Mouse (Mus musculus) T-helper 2 cell (primary cell): ENCODE data around the gene Syt17.

Experiments used
- in situ Hi-C: fragments of 300-600 bp; cut with MboI, MseI; formaldehyde crosslinking; loops from one replicate; pipeline ENCODE4 v1.15.1; 2025; ENCODE audit warnings: high pct_unique_total_duplicates

Gene Syt17

DNA sequence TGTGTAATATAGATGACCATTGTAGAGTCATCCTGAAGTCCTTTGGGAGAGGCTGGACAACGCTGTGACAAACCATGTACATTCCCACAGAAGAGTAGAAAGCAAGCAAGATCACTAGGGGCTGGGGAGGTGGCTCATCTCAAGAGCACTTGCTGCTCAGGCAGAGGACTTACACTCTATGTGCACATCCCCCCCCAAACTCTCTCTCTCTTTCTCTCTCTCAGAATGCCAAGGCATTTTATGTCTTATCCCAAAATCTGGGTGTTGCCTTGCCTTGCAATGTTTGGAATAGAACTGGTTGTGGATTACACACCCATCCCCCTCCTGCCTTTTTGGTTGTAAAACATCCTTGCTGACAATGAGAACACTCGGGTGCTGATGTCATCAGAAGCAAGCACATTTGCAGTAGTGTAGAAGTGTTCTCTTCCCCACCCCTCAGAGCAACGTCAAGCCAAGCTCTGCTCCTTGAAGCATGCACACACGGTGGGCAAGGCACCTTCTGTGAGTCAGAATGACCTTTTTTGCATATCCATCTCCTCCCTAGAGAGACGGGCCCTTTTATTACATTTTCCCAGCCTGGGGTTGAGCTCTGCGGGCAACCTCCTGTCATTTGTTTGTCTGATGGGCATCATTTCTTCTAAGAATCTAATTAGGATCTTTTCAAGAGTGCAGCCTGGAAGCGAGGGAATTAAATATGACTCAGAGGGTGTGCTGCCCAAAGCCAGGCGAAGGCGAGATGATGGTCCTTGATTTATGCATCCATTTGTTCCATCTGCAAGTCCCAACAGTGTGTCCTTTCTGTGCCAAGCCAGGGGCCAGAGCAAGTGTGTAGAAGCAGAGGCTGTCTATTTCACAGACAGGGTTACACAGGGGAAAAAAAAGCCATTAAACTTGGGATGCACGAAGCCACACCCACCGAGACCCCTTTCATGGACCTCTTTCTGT is 15.1 kb upstream of the Syt17 start:
- in situ Hi-C loops, result no loop called here

DNA sequence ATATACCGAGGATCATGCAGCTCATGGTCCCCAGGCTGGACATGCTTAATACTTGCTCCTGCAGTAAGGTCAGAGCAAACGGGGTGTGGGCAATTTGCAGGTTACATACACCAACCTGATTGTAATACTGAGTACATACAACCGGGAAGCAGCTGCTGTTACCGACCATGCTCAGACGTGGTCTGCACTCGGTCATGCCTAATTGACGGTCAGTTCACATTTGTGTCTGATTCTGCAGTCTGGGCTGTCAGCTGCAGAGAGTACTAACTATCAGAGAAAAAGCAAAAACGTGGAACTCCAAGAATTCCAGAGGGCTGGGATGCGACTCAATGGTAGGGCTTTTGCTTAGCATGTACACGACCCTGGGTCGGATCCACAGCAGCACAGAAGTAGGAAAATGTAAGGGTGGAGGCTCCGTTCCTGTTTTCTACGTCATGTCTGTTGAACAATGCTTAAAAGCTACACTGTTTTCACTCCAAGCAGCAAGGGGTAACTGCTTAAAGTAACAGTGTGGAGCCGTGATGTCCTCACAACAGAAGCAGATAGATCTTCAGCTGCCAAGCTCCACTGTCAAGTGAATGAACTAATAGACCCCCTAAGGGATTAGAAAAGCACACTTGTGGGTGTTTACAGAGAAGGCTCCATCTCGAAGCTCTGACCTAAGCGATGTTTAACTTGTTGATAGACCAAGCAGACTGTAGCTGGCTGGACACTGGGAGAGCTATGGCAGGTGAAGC is 13.5 kb upstream of the Syt17 start:
- in situ Hi-C loops, result no loop called here

DNA sequence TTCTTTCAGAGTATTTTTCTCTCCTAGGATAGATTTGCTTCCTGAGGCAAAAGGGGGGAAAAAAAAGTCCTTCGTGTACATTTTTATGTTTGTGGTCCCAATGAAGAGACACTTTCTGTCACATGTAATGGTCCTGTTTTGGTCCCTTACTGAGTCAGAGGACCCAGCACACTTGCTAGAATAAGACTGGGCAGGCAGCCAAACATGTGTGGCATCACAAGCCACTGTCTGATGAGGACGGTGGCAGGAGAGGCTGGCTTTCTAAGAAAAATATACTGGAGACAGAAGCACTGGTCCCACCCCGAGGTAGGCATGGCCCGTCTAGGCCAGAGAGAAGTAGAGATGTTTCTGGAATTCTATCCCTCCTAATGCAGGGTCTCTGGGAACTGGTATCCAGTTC is 5.7 kb upstream of the Syt17 start:
- in situ Hi-C loops, result no loop called here

DNA sequence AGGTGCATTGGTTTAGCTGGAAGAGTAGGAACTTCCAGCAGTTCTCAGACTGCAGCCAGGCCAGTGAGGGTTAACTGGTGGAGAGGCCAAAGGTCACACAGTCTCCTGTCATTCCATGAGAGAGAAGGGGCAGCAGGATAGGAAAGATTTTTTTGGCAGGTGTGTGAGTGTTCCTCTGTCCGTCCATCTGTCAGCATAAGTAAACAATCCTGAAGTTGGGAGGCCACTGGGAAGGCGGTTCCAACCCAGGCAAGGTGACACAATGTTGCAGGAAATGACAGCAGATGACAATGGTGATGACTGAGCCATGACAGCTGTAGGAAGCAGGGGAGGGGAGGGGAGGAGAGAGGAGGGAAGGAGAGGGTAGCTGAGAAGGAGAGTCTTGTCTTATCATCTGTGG is 4.9 kb upstream of the Syt17 start:
- in situ Hi-C loops, result no loop called here

DNA sequence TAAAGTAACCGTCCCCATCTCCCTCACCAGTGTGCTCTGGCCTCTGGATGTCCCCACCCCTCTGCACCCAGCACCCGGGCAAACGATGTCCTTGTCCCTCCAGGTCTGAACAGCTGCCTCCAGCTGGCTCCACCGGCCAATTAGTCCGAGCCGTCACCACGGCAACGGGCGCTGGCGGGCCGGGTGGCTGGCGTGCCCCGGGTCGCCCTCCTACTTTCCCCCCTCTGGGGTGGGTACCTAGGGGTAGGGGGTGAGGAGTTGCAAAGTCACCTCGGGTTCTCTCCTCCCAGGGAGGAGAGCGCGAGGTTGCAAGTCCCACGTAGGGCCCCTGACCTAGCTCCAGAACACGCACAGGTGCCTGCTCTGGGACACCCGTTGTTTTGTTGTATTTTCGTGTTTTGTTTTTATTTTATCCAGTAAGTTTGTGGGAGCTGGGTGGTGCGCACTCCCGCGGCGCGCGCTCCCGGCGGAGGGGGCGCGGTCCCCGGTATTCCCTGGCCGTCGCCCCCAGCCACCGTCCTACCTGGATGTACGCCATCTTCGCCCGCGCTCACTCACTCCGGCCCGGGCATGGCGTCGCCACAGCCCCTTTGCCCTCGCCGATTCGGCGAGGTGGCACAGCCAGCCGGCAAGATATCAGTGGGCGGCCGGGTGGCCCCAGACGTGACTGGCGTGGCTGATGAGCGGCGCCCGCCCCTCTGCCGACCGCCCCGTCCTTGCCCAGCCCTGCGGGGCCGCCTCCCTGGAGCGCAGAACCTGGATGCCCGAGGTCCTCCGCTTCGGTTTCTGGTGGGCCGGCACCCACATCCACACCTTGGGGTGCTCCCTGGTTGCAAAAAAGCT is 510 bp downstream of the Syt17 start:
- in situ Hi-C loops, result no loop called here

DNA sequence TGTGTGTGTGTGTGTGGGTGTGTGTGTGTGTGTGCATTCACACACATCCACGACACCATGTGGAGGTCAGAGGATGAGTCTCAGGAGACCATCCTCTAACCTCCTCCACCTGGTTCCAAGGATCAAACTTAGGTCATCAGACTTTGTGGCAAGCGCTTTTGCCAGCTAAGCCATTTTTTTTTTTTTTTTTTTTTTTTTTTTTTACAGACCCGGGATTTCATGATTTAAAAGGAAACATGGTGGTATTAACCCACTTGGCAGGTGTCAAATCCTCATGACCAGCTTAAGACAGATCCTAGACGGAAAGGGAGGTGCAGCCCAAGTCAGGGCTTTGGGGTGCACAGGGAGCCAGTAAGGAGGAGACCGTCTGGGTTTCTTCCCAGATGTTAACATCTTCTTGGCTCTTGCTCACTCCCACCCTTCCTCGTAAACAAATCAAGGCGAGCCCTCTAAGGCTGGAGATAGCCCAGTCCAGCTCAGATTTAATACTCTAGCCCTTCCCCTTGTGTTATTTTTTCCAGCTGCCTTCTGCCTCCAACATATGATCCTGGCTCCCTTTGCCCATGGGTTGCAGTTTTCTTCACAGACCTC is 4.0 kb downstream of the Syt17 start:
- in situ Hi-C loops, result loop anchor here (5.0 kb wide), 1 partner anchor 78 kb away; no protein-coding TSS in a partner anchor

DNA sequence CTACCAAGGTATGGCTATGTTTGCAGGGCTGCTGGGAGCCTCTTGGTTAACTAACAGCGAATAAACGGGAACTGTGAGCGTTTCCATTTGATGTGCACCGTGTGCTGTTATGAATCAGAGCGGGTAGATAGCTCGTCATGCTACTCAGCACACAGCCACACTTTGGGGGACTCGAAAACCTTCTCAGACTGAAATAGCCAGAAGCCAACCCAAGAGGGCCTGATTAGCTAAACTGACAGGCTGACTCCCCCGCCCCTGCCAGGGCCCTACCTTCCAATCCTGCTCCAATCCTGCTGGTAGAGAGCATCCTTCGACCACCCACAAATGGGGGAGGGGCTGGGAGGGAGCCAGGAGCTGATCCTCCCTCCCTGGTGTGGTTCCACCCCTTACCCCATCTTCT is 4.7 kb downstream of the Syt17 start:
- in situ Hi-C loops, result loop anchor here (5.0 kb wide), 1 partner anchor 79 kb away; no protein-coding TSS in a partner anchor

DNA sequence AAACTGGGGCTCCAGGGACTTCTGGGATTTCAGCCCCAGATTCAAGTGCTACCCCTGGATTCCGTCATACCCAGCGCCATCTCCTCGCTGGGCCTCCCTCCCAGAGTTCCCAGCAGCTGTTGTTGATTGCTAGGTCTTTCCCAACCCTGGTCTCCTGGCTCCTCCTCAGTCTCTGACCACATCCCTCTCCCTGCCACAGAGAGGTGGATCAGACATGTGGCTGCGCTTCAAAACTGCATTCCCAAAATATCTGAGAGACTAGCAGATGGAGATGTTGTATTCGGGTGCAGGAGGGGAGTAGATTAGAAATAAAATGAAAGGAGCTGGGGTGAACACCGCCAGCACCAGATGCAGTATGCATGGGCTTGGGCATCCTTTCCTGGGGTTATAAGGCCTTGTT is 6.5 kb downstream of the Syt17 start:
- in situ Hi-C loops, result loop anchor here (5.0 kb wide), 1 partner anchor 81 kb away; no protein-coding TSS in a partner anchor

DNA sequence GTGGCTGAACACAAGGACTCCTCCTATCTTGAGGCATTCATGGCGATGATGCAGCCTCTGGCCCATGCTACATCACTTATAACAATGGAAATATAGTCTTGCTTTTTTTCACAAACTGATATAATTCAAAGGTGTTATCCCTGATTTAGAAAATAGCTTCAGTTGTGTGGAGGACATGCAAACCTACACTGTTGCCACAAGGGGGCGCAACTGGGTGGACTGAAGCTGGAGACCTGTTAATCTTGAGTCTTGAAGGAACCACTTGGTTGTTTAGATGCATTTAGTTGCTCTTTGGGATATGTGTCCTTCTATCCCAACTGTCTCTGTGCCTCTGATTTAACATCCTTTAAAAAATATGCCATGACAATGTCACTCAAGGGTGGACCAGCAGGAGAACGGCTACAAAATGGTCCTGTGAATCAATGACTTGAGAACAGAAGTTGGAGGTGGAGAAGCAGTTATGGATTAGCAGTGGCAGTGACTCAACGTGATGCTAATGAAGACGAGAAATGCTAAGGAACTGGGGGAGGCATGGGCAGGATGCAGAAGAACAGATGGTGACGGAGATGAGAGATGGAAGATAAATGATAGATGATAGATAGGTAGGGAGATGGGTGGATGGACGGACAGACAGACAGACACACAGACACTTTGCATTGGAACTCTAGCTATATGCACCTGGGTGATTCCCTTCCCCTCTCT is 10.8 kb downstream of the Syt17 start:
- in situ Hi-C loops, result no loop called here

DNA sequence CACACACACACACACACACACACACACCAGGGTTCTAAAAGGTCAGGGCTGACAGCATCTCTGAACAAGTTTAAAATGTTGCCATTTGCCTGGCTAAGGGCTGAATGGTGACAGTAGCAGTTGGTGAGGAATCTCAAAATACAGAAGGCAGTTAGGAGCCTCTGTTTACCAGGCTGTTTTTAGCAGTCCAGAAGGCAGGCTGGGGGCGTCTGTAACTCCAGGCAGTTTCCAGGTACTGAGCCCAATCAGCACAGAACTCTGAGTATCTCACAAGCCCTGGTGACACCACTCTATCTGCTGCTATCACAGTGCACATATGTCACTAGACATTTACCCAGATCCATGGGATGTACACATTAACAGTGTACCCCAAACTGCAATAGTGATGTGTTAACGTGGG is 19.1 kb downstream of the Syt17 start:
- in situ Hi-C loops, result loop anchor here (10.0 kb wide), 1 partner anchor 216 kb away; no protein-coding TSS in a partner anchor

DNA sequence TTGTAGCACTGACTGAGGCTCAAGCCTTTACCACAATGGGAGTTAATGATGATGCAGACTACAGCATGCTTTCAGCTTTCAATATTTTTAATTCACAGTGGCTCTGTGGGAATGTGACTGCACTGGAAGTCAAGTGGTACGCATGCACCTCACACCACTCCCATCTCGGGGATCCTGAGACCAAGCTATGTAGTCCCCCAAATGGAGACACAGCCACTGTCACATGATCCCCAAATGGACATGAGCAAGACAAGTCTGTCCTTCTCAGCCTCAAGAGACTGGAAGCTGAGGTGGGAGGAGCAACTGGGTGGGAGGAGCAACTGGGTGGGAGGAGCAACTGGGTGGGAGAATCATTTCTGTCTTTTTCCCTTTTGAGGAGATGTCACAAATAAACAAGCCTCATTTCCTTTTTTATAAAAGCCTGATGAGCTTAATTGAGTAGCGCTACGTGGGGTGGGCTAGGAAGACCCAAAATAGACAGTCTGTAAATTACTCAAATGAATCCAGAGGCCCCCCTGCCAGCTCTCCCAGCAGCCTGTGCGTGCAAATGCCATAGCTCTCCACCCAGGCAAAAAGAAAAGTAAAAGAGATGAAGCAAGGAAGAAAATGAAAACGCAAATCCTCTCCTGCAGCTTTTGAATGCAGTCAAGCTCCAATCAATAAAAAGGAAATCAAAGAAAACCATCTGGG is 28.4 kb downstream of the Syt17 start:
- in situ Hi-C loops, result loop anchor here (10.0 kb wide), 1 partner anchor 225 kb away; no protein-coding TSS in a partner anchor

DNA sequence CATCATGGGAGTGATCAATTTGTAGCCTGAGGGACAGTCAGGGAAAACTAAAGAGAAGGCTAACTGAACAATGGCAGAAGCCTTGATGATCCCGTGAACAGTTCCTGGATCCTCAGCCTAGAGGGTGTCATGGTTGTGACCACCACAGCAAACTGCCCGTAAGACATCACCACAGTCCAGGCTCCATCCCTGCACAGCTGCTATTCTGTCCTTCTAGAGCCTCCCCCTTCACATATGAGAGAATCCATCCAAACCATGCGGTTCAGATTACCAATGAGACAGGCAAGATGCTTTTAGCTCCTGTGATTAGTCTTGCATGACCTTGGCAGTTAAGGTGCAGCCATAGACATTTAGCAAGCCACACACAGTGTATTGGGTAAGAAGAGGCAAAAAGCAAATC is 33.8 kb downstream of the Syt17 start:
- in situ Hi-C loops, result no loop called here

DNA sequence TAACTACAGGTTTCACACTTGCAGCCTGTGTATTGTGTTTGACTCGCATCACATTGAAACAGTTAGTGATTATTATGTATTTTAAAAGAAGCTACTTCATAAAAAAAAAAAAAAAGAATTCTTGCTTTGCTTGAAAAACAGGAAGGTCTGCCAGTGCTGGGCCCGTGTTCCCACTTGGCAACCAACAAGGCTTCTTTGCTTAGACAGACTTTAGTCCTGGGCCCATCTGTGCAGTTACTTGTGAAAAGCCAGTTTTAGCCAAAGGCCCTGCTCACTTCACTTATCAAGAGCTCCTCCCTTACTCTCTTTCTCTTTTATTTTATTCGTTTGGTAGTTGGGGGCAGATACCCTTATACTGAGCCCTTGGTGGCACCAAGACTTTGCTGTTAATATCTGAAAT is 36.1 kb downstream of the Syt17 start:
- in situ Hi-C loops, result no loop called here

DNA sequence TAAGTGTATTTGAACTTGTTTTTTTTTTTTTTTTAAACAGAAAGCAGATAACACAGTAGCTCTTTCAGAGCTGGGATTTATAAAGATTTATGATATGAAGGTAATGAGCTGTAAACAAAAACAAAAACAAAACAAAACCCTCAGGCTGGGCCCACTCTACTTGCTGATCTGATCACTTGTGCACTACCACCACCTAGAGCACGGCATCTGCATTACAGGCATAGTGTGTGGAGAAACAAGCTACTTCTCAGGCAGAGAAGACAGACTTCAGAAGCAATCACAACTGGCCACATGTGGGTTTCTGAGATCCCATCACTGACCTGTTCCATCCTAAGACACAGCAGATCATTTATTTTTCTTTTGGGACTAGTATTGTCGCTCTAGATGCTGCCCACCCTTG is 38.6 kb downstream of the Syt17 start:
- in situ Hi-C loops, result loop anchor here (5.0 kb wide), 1 partner anchor 107 kb away; no protein-coding TSS in a partner anchor

DNA sequence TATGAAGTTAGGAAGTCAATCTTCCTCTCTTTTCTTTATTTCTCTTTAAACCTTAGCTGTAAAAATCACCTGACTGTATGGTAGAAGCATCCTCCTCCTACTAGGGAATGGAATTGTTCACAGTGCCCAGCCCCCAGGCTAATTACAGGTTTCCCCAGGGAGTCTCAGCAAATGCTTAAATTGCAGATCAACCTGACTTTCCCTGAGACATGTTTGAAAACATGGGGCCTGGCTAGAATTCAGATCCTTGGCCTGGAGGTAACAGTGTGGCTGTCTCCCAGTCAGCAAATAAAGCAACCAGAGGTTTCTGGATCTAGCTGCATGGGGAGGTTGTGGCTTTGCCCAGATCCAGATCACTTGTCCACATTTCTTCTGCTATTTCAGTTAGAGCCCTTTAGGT is 42.8 kb downstream of the Syt17 start:
- in situ Hi-C loops, result loop anchor here (5.0 kb wide), 1 partner anchor 103 kb away; no protein-coding TSS in a partner anchor

DNA sequence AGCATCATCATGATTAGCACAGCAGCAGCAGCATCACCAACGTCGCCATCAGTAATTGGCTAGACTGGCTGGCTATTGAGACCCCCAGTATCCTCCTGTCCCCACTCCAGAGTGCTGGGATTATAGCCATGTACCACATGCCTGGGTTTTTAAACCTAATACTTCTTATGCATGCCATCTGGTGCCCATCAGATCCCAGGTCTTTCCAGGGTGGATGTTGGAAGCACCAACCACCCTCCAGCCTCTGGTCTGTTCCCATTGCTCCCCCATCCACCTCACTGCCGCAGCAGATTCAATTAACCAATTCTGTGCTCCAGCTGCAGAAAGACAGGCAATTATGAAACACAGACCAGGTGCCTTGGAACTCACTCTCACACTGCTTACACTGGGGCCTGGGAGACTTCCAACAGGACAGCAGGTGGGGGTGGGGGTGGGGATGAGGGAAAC is 45.4 kb downstream of the Syt17 start:
- in situ Hi-C loops, result no loop called here

DNA sequence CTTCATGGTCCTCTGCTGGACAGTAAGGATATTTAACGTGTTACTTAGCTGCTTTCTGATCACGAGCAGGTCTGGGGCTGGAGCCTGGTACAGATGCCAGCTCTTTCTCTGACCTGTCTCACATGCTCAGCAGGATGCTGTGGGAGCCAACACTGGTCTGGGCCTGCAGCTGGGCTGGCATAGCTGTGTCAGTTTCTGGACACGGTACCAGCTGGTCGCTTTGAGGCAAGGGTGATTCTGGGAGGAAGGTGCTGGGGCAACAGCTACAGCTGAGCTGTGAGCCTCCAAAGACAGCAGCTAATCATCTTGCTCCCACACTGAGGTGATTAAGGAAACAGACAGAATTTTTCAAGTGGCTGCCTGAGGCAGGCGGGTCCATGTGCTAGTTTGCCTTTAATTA is 46.1 kb downstream of the Syt17 start:
- in situ Hi-C loops, result no loop called here

DNA sequence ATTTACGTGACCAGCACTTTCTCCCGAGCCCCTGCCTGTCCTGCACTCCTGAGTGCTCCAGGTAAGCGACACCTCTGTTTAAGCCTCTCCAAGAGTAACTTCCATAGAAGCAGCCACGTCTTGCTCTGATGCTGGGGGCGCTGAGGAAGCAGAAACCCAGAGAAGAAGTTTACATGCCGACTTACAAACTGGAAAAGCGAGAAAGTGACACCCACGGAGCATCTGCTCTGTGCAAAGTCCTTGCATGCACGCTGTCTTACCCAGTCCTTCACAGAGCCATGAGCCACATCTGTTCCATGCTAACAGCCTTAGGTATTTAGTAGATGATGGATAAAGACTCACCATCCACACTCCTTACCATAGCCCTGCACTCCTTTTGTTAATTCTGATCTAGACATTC is 48.3 kb downstream of the Syt17 start:
- in situ Hi-C loops, result loop anchor here (5.0 kb wide), 1 partner anchor 77 kb away; no protein-coding TSS in a partner anchor

DNA sequence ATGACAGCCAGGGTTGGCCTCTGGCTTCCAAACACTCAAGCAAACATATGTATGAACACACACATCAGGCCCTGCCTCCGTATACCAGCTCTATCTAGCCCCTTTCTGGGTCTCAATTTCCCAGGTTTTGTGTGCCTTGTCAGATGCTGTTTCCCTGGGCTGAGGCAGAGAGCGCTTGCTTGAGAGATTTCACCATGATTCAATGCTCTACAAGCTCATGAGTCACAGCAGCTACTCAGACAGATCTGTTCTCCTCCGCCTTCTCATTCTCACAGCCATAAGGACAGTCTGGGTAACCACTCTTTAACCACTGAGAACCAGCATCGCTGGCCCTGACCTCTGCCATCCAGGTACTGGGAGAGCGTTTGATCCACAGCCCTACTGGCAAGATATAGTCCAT is 57.3 kb downstream of the Syt17 start:
- in situ Hi-C loops, result no loop called here

DNA sequence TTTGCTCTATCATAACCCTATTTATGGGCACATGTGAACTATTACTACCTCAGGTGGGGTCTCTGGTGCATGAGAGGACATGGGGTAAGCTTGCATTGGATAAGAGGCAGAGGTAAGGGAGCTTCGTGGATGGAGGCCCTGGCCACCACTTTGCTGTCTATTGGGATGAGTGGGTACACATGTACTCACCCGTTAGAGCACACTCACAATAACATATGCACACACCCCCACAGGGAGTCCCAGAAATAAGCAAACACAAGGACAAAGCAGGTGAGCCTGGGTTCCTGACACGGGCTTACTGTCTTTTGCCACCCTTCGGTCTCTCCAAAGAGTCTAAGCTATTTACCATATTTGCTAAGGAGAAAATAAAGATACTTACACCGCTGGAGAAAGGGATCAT is 67.0 kb downstream of the Syt17 start:
- in situ Hi-C loops, result no loop called here
